Mouse (Mus musculus) megakaryocyte, adult 5-6 weeks (primary cell): ENCODE results near the gene Vmn2r11. TPM values are rescaled to one million over a fixed set of nuclear protein-coding genes. Genes with fewer than 3 reads are reported as not detected.
"Not testable (repeated sequence)": the region's sequence is repeated elsewhere in the genome, so short reads cannot be mapped to it uniquely, and the experiment has no call there.

Experiments used
- ATAC-seq: 2 replicates; pipeline ENCODE4 v1.8.0; 2016; ENCODE audit warnings: mild to moderate bottlenecking, inconsistent platforms; ENCODE audit not compliant: poor library complexity, severe bottlenecking
- total RNA-seq, 2 experiments: library from RNA; stranded (forward) in 1 of 2; stranded (reverse) in 1 of 2; fragments of 153-499, 151-499 nt in 1 of 2; fragments of 221-1000, 200-1000 nt in 1 of 2; gene quantifications; 2 replicates each; pipeline versions ENCODE4 v1.2.3 to v1.2.4; 2015 to 2017

The Vmn2r11 gene
- total RNA-seq (2015) (not detected in 2 replicates), total RNA-seq (2017) (not detected in 2 replicates)

GRCm38 (mm10) chr5:109059469-109059868, at the start of gene Vmn2r11:
Gene Vmn2r11, minus strand, starts transcription at chr5:109059569.
- ATAC-seq: not testable (repeated sequence)

GRCm38 (mm10) chr5:109097850-109098249, 38.5 kb upstream of the Vmn2r11 start, which contains the start of gene Vmn2r12:
Gene Vmn2r12, minus strand, starts transcription at chr5:109097950.
- not testable (repeated sequence) for ATAC-seq

GRCm38 (mm10) chr5:109096482-109096881, 37.1 kb upstream of the Vmn2r11 start:
- ATAC-seq: not testable (repeated sequence)

- ATAC-seq: not testable (repeated sequence)
Observed at GRCm38 (mm10) chr5:109072016-109072415, 12.6 kb upstream of the Vmn2r11 start.

GRCm38 (mm10) chr5:109055286-109055685, 4.1 kb downstream of the Vmn2r11 start:
- ATAC-seq: no peak

GRCm38 (mm10) chr5:109032591-109032990, 26.8 kb downstream of the Vmn2r11 start:
- no peak for ATAC-seq

GRCm38 (mm10) chr5:109006427-109006826, 52.9 kb downstream of the Vmn2r11 start, which contains the start of gene Vmn2r10:
Gene Vmn2r10, minus strand, starts transcription at chr5:109006527.
- ATAC-seq: not testable (repeated sequence)

Other genes with a start within 250 kb of the Vmn2r11 start
- gene Vmn2r9, start 207.0 kb downstream of the Vmn2r11 start, total RNA-seq (2015): not detected in 2 replicates
- not detected in 2 replicates for gene Vmn2r9, start 207.0 kb downstream of the Vmn2r11 start, total RNA-seq (2017)
- not detected in 2 replicates for gene Vmn2r10, start 53.0 kb downstream of the Vmn2r11 start, total RNA-seq (2015)
- not detected in 2 replicates for gene Vmn2r10, start 53.0 kb downstream of the Vmn2r11 start, total RNA-seq (2017)
- not detected in 2 replicates for gene Vmn2r12, start 38.4 kb upstream of the Vmn2r11 start, total RNA-seq (2015)
- not detected in 2 replicates for gene Vmn2r12, start 38.4 kb upstream of the Vmn2r11 start, total RNA-seq (2017)
- gene Vmn2r13, start 132.6 kb upstream of the Vmn2r11 start, total RNA-seq (2015): not detected in 2 replicates
- gene Vmn2r13, start 132.6 kb upstream of the Vmn2r11 start, total RNA-seq (2017): not detected in 2 replicates
- not detected in 2 replicates for gene Vmn2r14, start 165.1 kb upstream of the Vmn2r11 start, total RNA-seq (2015)
- gene Vmn2r14, start 165.1 kb upstream of the Vmn2r11 start, total RNA-seq (2017): not detected in 2 replicates
- gene Vmn2r15, start 238.1 kb upstream of the Vmn2r11 start, total RNA-seq (2015): not detected in 2 replicates
- not detected in 2 replicates for gene Vmn2r15, start 238.1 kb upstream of the Vmn2r11 start, total RNA-seq (2017)